Mouse (Mus musculus): Measurements from ENCODE around the gene Zdhhc13. TPM values are rescaled to one million over a fixed set of nuclear protein-coding genes. Genes with fewer than 3 reads are reported as not detected.

Gene Zdhhc13
- polyA plus RNA-seq, 1 experiment from 2014 or later, result 39.2 TPM

GRCm38 (mm10) chr7:48864671-48865458 is 76.1 kb downstream of the Zdhhc13 start:
- H3K9ac ChIP-seq (replicated peaks), result no peak overlapping the region
- H3K27me3 ChIP-seq (replicated peaks), result no peaks in the 10 kb centered on the region
- no peak overlapping the region for H3K27ac ChIP-seq (replicated peaks)
- no peak overlapping the region for H3K4me2 ChIP-seq
- H3K4me3 ChIP-seq (replicated peaks), result no peak overlapping the region
- H3K9me3 ChIP-seq (replicated peaks), result no peaks in the 10 kb centered on the region
- ATAC-seq (ENCODE audit: low FRiP score), result no peak
- WGBS, result 88% methylated on average over 9 of the region's 9 CpGs
- no peaks in the 10 kb centered on the region for H3K36me3 ChIP-seq
- H3K4me1 ChIP-seq, result no peaks in the 10 kb centered on the region

- Histone ChIP-seq H3K9me3 (replicated peaks) (no peaks in the 10 kb centered on the region), H3K4me3 (replicated peaks) (no peak overlapping the region), H3K4me1 (no peaks in the 10 kb centered on the region), H3K27me3 (replicated peaks) (no peaks in the 10 kb centered on the region), H3K4me2 (no peak overlapping the region), H3K9ac (replicated peaks) (no peak overlapping the region), H3K36me3 (no peaks in the 10 kb centered on the region), H3K27ac (replicated peaks) (no peak overlapping the region)
- no peak for ATAC-seq (ENCODE audit: low FRiP score)
- WGBS, result 94% methylated on average over 18 of the region's 18 CpGs
Measured at GRCm38 (mm10) chr7:48867576-48867975, 78.8 kb downstream of the Zdhhc13 start.

GRCm38 (mm10) chr7:48870144-48870543 is 81.3 kb downstream of the Zdhhc13 start:
- no peak overlapping the region for H3K4me3 ChIP-seq (replicated peaks)
- WGBS, result 84% methylated on average over 6 of the region's 6 CpGs
- ATAC-seq (ENCODE audit: low FRiP score), result no peak

GRCm38 (mm10) chr7:48870579-48871180 is 81.9 kb downstream of the Zdhhc13 start:
- no peak overlapping the region for H3K27ac ChIP-seq (replicated peaks)
- ATAC-seq (ENCODE audit: low FRiP score), result no peak
- no peaks in the 10 kb centered on the region for H3K36me3 ChIP-seq
- H3K4me3 ChIP-seq (replicated peaks), result no peak overlapping the region
- WGBS, result 95% methylated on average over 21 of the region's 21 CpGs
- 0 out of 2 replicates have a peak, but pooled peaks cover 4% of the 10 kb centered on the region for H3K4me1 ChIP-seq
- H3K4me2 ChIP-seq, result no peak overlapping the region
- H3K9me3 ChIP-seq (replicated peaks), result no peaks in the 10 kb centered on the region
- no peak overlapping the region for H3K9ac ChIP-seq (replicated peaks)
- H3K27me3 ChIP-seq (replicated peaks), result no peaks in the 10 kb centered on the region

More at GRCm38 (mm10) chr7:48870144-48870543, 81.3 kb downstream of the Zdhhc13 start:
- Histone ChIP-seq H3K27me3 (replicated peaks) (no peaks in the 10 kb centered on the region), H3K4me1 (0 out of 2 replicates have a peak, but pooled peaks cover 4% of the 10 kb centered on the region), H3K36me3 (no peaks in the 10 kb centered on the region), H3K9me3 (replicated peaks) (no peaks in the 10 kb centered on the region), H3K27ac (replicated peaks) (no peak overlapping the region), H3K4me2 (no peak overlapping the region), H3K9ac (replicated peaks) (no peak overlapping the region)

DNA sequence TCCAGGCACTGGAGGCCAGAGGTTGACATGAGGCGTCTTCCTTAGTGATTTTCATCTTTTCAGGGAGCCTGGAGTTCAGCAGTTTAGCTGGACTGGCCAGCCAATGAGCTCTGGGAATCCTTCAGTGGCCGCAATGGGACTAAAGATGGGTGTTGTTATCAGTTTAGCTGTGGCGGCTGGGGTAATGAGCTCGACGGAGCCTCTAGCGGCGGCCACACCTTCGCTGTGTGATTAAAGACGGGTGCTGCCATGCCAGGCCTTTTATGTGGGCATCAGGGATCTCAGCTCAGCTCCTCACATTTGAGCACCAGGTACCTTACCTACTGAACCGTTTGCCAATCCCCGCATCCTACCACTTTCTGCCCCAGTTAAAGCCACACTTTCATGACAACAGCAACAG is 82.5 kb downstream of the Zdhhc13 start:
- Histone ChIP-seq H3K4me2 (no peak overlapping the region), H3K9me3 (replicated peaks) (no peaks in the 10 kb centered on the region), H3K4me3 (replicated peaks) (no peak overlapping the region), H3K4me1 (0 out of 2 replicates have a peak, but pooled peaks cover 4% of the 10 kb centered on the region), H3K27ac (replicated peaks) (no peak overlapping the region), H3K36me3 (no peaks in the 10 kb centered on the region), H3K27me3 (replicated peaks) (no peaks in the 10 kb centered on the region), H3K9ac (replicated peaks) (no peak overlapping the region)
- 93% methylated on average over 11 of the region's 11 CpGs for WGBS
- ATAC-seq (ENCODE audit: low FRiP score), result no peak

GRCm38 (mm10) chr7:48875096-48875495 is 86.3 kb downstream of the Zdhhc13 start:
- Histone ChIP-seq H3K27ac (replicated peaks) (no peak overlapping the region), H3K9me3 (replicated peaks) (no peaks in the 10 kb centered on the region), H3K4me2 (no peak overlapping the region), H3K4me1 (peaks cover 7% of the 10 kb centered on the region; the same call in 1 of the 2 replicates), H3K9ac (replicated peaks) (no peak overlapping the region), H3K27me3 (replicated peaks) (no peaks in the 10 kb centered on the region), H3K4me3 (replicated peaks) (no peak overlapping the region), H3K36me3 (no peaks in the 10 kb centered on the region)
- 89% methylated on average over 14 of the region's 14 CpGs for WGBS
- no peak for ATAC-seq (ENCODE audit: low FRiP score)

- H3K9ac ChIP-seq (replicated peaks), result no peak overlapping the region
- no peak for ATAC-seq (ENCODE audit: low FRiP score)
- H3K27me3 ChIP-seq (replicated peaks), result no peaks in the 10 kb centered on the region
- WGBS, result 71% methylated on average over 4 of the region's 4 CpGs
- H3K36me3 ChIP-seq, result no peaks in the 10 kb centered on the region
- H3K4me2 ChIP-seq, result no peak overlapping the region
- peaks cover 17% of the 10 kb centered on the region for H3K4me1 ChIP-seq
- H3K27ac ChIP-seq (replicated peaks), result no peak overlapping the region
- H3K9me3 ChIP-seq (replicated peaks), result no peaks in the 10 kb centered on the region
- no peak overlapping the region for H3K4me3 ChIP-seq (replicated peaks)
Measured at GRCm38 (mm10) chr7:48876526-48876925, 87.7 kb downstream of the Zdhhc13 start.

Other genes with a start within 250 kb of the Zdhhc13 start
- not detected in 2 replicates for gene Mrgprb2, start 230.9 kb upstream of the Zdhhc13 start, polyA plus RNA-seq (2015; fragmentation: Nextera tagmentation; extraction: Ambion mirVana)
- gene Mrgprb3, start 145.2 kb upstream of the Zdhhc13 start, polyA plus RNA-seq (2015; fragmentation: Nextera tagmentation; extraction: Ambion mirVana), result not detected in 2 replicates
- 6.1 and 10.0 TPM in 2 replicates for gene Csrp3, start 59.0 kb downstream of the Zdhhc13 start, polyA plus RNA-seq (2015; fragmentation: Nextera tagmentation; extraction: Ambion mirVana)
- 2.3 and 7.0 TPM in 2 replicates for gene E2f8, start 92.6 kb downstream of the Zdhhc13 start, polyA plus RNA-seq (2015; fragmentation: Nextera tagmentation; extraction: Ambion mirVana)
- 27.6 and 31.3 TPM in 2 replicates for gene Nav2, start 119.7 kb downstream of the Zdhhc13 start, polyA plus RNA-seq (2015; fragmentation: Nextera tagmentation; extraction: Ambion mirVana)